Mouse (Mus musculus) hindbrain, embryonic 13.5 days (tissue): ENCODE data around the gene Ep300. TPM values are rescaled to one million over a fixed set of nuclear protein-coding genes. Genes with fewer than 3 reads are reported as not detected.

Experiments used
- ATAC-seq: fragments of 200-750 bp; cut with Nextera tagmentation; 2 replicates; pipeline ENCODE4 v1.8.0; 2017; ENCODE audit warnings: moderate TSS enrichment; ENCODE audit not compliant: low FRiP score
- H3K27ac ChIP-seq: fragments of 300-500 bp; sonication (generic); 2 replicates; pipeline ENCODE4 v1.5.1; 2015; ENCODE audit warnings: inconsistent platforms, mild to moderate bottlenecking, moderate library complexity
- H3K27me3 ChIP-seq: fragments of 300-500 bp; sonication (generic); 2 replicates; pipeline ENCODE4 v1.6.1; 2015; ENCODE audit warnings: mild to moderate bottlenecking, inconsistent platforms
- H3K36me3 ChIP-seq: fragments of 300-500 bp; sonication (generic); 2 replicates; pipeline ENCODE4 v1.6.1; 2015; ENCODE audit warnings: mild to moderate bottlenecking, inconsistent platforms
- H3K4me1 ChIP-seq: fragments of 300-500 bp; sonication (generic); replicated peaks from 2 replicates; pipeline ENCODE4 v1.6.1; 2015; ENCODE audit warnings: inconsistent platforms
- H3K4me2 ChIP-seq: fragments of 300-500 bp; sonication (generic); 2 replicates; pipeline ENCODE4 v1.6.1; 2015; ENCODE audit warnings: inconsistent platforms, mild to moderate bottlenecking, moderate library complexity
- H3K4me3 ChIP-seq: fragments of 300-500 bp; sonication (generic); 2 replicates; pipeline ENCODE4 v1.5.1; 2015; ENCODE audit warnings: mild to moderate bottlenecking, inconsistent platforms
- H3K9ac ChIP-seq: fragments of 300-500 bp; sonication (generic); 2 replicates; pipeline ENCODE4 v1.6.1; 2015; ENCODE audit warnings: mild to moderate bottlenecking, inconsistent platforms
- H3K9me3 ChIP-seq: fragments of 300-500 bp; sonication (generic); 2 replicates; pipeline ENCODE4 v1.6.1; 2016; ENCODE audit warnings: inconsistent platforms
- WGBS: fragments of 180-500 bp; shearing (Covaris S2); methylation state at CpG from one replicate; pipeline ENCODE4 v1.1.7; 2015; 5-methylcytosine and 5-hydroxymethylcytosine counted together
- polyA plus RNA-seq: library from polyadenylated mRNA; unstranded; fragments of >200 nt; fragmentation: Nextera tagmentation; extraction: Ambion mirVana; gene quantifications from 2 replicates; pipeline ENCODE4 v1.2.1, GENCODE M21; 2015

Ep300 gene
- polyA plus RNA-seq, 1 experiment from 2014 or later, result 20.6 TPM

GRCm38 (mm10) chr15:81606634-81607033 is 21.5 kb downstream of the Ep300 start:
- H3K9me3 ChIP-seq, result no peaks in the 10 kb centered on the region
- no peak overlapping the region for H3K9ac ChIP-seq
- ATAC-seq, result no peak
- H3K36me3 ChIP-seq, result peaks cover 59% of the 10 kb centered on the region
- H3K4me1 ChIP-seq, result peaks cover 16% of the 10 kb centered on the region; the same call in 1 of the 2 replicates
- H3K4me2 ChIP-seq, result no peak overlapping the region
- no peaks in the 10 kb centered on the region for H3K27me3 ChIP-seq
- no peak overlapping the region for H3K4me3 ChIP-seq
- H3K27ac ChIP-seq, result no peak overlapping the region
- WGBS, result 95% methylated on average over 1 of the region's 1 CpGs

DNA sequence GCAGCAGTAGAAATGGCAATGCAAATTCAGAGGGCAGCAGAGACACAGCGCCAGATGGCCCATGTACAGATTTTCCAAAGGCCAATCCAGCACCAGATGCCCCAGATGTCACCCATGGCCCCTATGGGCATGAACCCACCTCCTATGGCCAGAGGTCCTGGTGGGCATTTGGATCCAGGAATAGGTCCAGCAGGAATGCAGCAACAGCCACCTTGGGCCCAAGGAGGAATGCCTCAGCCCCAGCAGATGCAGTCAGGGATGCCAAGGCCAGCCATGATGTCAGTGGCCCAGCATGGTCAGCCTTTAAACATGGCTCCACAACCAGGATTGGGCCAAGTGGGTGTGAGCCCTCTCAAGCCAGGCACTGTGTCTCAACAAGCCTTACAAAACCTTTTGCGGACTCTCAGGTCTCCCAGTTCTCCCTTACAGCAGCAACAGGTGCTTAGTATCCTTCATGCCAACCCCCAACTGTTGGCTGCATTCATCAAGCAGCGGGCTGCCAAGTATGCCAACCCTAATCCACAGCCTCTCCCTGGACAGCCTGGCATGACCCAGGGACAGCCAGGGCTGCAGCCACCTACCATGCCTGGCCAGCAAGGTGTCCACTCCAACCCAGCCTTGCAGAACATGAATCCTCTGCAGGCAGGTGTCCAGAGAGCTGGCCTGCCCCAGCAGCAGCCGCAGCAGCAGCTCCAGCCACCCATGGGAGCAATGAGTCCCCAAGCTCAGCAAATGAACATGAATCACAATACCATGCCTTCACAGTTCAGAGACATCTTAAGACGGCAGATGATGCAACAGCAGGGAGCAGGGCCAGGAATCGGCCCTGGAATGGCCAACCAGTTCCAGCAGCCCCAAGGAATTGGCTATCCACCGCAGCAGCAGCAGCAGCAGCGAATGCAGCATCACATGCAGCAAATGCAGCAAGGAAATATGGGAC is 64.6 kb downstream of the Ep300 start:
- Histone ChIP-seq H3K9me3 (no peaks in the 10 kb centered on the region), H3K36me3 (peaks cover 76% of the 10 kb centered on the region), H3K4me2 (no peak overlapping the region), H3K4me3 (no peak overlapping the region), H3K27me3 (no peaks in the 10 kb centered on the region), H3K9ac (no peak overlapping the region), H3K4me1 (no peaks in the 10 kb centered on the region), H3K27ac (no peak overlapping the region)
- WGBS, result 97% methylated on average over 8 of the region's 8 CpGs
- ATAC-seq, result no peak

GRCm38 (mm10) chr15:81650636-81651035 is 65.5 kb downstream of the Ep300 start:
- no peak overlapping the region for H3K4me3 ChIP-seq
- H3K4me1 ChIP-seq, result no peaks in the 10 kb centered on the region
- H3K9me3 ChIP-seq, result no peaks in the 10 kb centered on the region
- H3K36me3 ChIP-seq, result peaks cover 68% of the 10 kb centered on the region
- H3K9ac ChIP-seq, result no peak overlapping the region
- H3K27me3 ChIP-seq, result no peaks in the 10 kb centered on the region
- no peak for ATAC-seq
- no peak overlapping the region for H3K4me2 ChIP-seq
- no peak overlapping the region for H3K27ac ChIP-seq
- WGBS, result 94% methylated on average over 7 of the region's 7 CpGs

DNA sequence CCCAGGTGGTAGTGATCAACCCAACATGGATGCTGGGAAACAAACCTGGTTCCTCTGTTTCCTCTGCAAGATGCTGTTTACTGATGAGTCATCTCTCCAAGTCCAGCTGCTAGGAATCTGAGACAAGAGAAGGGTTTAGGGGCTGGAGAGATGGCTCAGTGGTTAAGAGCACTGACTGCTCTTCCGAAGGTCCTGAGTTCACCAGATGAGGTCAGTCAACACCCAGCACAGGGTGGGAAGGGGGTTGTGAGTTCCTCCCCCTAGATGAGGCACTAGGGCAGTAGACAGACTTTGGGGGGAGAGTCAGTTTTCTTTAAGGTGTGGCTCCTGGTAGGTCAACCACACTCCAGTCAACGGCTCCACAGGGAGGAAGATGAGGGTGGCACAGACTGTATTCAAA is 76.5 kb downstream of the Ep300 start:
- no peak for ATAC-seq
- Histone ChIP-seq H3K9me3 (no peaks in the 10 kb centered on the region), H3K4me2 (no peak overlapping the region), H3K36me3 (no peaks in the 10 kb centered on the region), H3K27ac (no peak overlapping the region), H3K27me3 (no peaks in the 10 kb centered on the region), H3K9ac (no peak overlapping the region), H3K4me1 (peaks cover 10% of the 10 kb centered on the region), H3K4me3 (no peak overlapping the region)
- 90% methylated on average over 2 of the region's 2 CpGs for WGBS

DNA sequence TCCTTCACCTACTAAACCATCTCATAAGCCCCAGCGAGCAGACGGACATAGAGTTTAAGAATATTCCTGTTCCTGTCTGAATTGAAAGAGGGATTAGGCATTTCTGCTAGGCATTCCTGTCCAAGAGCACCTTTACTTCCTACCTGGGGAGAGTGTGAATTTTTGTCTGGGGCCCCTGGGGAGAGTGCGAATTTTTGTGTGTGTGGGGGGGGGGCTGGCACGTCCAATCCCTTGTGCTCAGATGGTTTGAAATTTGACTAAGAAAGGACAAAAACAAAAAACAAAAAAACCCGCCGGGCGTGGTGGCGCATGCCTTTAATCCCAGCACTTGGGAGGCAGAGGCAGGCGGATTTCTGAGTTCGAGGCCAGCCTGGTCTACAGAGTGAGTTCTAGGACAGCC is 78.1 kb downstream of the Ep300 start:
- Histone ChIP-seq H3K4me2 (peak overlapping the region; percentile 88), H3K27me3 (no peaks in the 10 kb centered on the region), H3K4me3 (peak overlapping the region; percentile 86), H3K9me3 (no peaks in the 10 kb centered on the region), H3K9ac (no peak overlapping the region), H3K27ac (no peak overlapping the region), H3K4me1 (peaks cover 10% of the 10 kb centered on the region), H3K36me3 (peaks cover 16% of the 10 kb centered on the region)
- peak; percentile 4; the same call in 1 of the 2 replicates for ATAC-seq
- 61% methylated on average over 10 of the region's 10 CpGs for WGBS

DNA sequence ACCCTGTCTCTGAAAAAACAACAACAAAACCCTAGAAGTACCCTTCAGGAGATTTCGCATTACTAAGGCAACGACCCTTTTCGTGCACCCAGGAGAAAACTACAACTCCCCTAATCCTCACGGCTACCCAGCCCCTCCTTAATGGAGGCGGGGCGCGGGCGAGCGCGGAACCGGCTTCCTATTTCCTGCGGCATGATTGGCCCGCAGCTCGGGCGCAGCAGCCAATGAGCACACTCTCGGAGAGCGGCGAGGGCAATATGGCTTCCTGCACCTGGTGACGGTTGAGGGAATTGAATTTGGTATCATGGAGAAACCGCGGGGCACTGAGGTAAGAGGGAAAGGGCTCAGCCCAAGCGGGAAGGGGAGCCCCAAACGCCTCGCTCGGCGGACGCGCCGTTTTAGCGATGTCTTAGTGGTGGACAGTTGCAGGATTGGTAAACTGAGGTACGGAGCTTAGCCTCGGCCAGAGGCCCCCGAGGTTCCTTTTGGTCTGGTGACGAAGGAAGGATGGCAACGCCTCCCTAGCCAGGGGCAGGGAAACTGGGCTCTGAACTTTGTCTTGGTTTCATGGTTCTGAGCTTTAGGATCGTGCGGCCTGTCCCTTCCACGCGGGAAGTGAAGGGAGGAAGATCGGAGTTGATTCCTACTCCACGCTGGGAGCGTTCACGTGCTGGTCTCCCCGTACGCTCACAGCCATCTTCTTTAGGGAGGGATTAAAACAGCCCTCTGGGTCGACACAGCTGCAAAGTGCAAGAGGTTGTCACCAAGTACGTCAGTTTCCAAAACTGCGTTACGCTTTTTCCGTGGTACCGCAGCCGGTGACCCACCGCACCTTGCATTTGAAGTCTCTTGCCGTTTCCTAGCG is 78.8 kb downstream of the Ep300 start, which contains the start of gene L3mbtl2:
TSS of gene L3mbtl2 (plus strand) at position 193 of the 865 bp plus-strand sequence.
- 1% methylated on average over 55 of the region's 55 CpGs for WGBS

GRCm38 (mm10) chr15:81666957-81667356 is 81.8 kb downstream of the Ep300 start:
- no peak for ATAC-seq
- no peak overlapping the region for H3K27ac ChIP-seq
- no peaks in the 10 kb centered on the region for H3K27me3 ChIP-seq
- H3K36me3 ChIP-seq, result peaks cover 44% of the 10 kb centered on the region
- H3K4me2 ChIP-seq, result no peak overlapping the region
- peaks cover 10% of the 10 kb centered on the region for H3K4me1 ChIP-seq
- WGBS, result 88% methylated on average over 10 of the region's 10 CpGs
- H3K4me3 ChIP-seq, result no peak overlapping the region
- no peaks in the 10 kb centered on the region for H3K9me3 ChIP-seq
- H3K9ac ChIP-seq, result no peak overlapping the region

More for the DNA sequence above, 78.8 kb downstream of the Ep300 start, which contains the start of gene L3mbtl2:
- H3K4me1 ChIP-seq, result peaks cover 10% of the 10 kb centered on the region
- peak within 1 kb of the TSS; percentile 86 for H3K4me3 ChIP-seq
- no peaks in the 10 kb centered on the region for H3K27me3 ChIP-seq
- H3K27ac ChIP-seq, result peak within 1 kb of the TSS; percentile 76
- peak within 1 kb of the TSS; percentile 88 for H3K4me2 ChIP-seq
- ATAC-seq, result peak; percentile 99
- H3K36me3 ChIP-seq, result peaks cover 22% of the 10 kb centered on the region
- no peaks in the 10 kb centered on the region for H3K9me3 ChIP-seq
- H3K9ac ChIP-seq, result peak within 1 kb of the TSS; percentile 81

GRCm38 (mm10) chr15:81670231-81670640 is 85.1 kb downstream of the Ep300 start:
- H3K27me3 ChIP-seq, result no peaks in the 10 kb centered on the region
- H3K9me3 ChIP-seq, result no peaks in the 10 kb centered on the region
- ATAC-seq, result no peak
- H3K27ac ChIP-seq, result no peak overlapping the region
- H3K9ac ChIP-seq, result no peak overlapping the region
- peaks cover under 1% of the 10 kb centered on the region for H3K4me1 ChIP-seq
- no peak overlapping the region for H3K4me2 ChIP-seq
- peaks cover 61% of the 10 kb centered on the region for H3K36me3 ChIP-seq
- no peak overlapping the region for H3K4me3 ChIP-seq
- WGBS, result 88% methylated on average over 4 of the region's 4 CpGs

- Histone ChIP-seq H3K4me2 (no peak overlapping the region), H3K36me3 (peaks cover 74% of the 10 kb centered on the region), H3K4me1 (no peaks in the 10 kb centered on the region), H3K27ac (no peak overlapping the region), H3K9ac (no peak overlapping the region), H3K4me3 (no peak overlapping the region), H3K9me3 (no peaks in the 10 kb centered on the region), H3K27me3 (no peaks in the 10 kb centered on the region)
- 94% methylated on average over 3 of the region's 3 CpGs for WGBS
- no peak for ATAC-seq
Measured at GRCm38 (mm10) chr15:81676637-81677036, 91.5 kb downstream of the Ep300 start.

- no peaks in the 10 kb centered on the region for H3K27me3 ChIP-seq
- peaks cover 93% of the 10 kb centered on the region for H3K36me3 ChIP-seq
- 93% methylated on average over 4 of the region's 4 CpGs for WGBS
- H3K9ac ChIP-seq, result no peak overlapping the region
- ATAC-seq, result no peak
- no peak overlapping the region for H3K27ac ChIP-seq
- no peak overlapping the region for H3K4me3 ChIP-seq
- H3K4me2 ChIP-seq, result no peak overlapping the region
- H3K4me1 ChIP-seq, result no peaks in the 10 kb centered on the region
- no peaks in the 10 kb centered on the region for H3K9me3 ChIP-seq
Measured at GRCm38 (mm10) chr15:81680301-81680805, 95.2 kb downstream of the Ep300 start.

- H3K4me1 ChIP-seq, result peaks cover 26% of the 10 kb centered on the region
- H3K4me3 ChIP-seq, result peak overlapping the region; percentile 58
- 5% methylated on average over 38 of the region's 41 CpGs for WGBS
- H3K36me3 ChIP-seq, result peaks cover 6% of the 10 kb centered on the region; the same call in 1 of the 2 replicates
- peak; percentile 37 for ATAC-seq
- peak overlapping the region; percentile 91 for H3K4me2 ChIP-seq
- H3K27ac ChIP-seq, result 0 out of 2 replicates have a peak overlapping the region, but pooled peaks have one; percentile 30
- H3K9me3 ChIP-seq, result no peaks in the 10 kb centered on the region
- H3K9ac ChIP-seq, result peak overlapping the region; percentile 83
- peaks cover 59% of the 10 kb centered on the region for H3K27me3 ChIP-seq
Measured at GRCm38 (mm10) chr15:81693366-81693966, 108.3 kb downstream of the Ep300 start.
